8 mouse cellular contexts compared by ENCODE assay signal in the genomic region with DNA sequence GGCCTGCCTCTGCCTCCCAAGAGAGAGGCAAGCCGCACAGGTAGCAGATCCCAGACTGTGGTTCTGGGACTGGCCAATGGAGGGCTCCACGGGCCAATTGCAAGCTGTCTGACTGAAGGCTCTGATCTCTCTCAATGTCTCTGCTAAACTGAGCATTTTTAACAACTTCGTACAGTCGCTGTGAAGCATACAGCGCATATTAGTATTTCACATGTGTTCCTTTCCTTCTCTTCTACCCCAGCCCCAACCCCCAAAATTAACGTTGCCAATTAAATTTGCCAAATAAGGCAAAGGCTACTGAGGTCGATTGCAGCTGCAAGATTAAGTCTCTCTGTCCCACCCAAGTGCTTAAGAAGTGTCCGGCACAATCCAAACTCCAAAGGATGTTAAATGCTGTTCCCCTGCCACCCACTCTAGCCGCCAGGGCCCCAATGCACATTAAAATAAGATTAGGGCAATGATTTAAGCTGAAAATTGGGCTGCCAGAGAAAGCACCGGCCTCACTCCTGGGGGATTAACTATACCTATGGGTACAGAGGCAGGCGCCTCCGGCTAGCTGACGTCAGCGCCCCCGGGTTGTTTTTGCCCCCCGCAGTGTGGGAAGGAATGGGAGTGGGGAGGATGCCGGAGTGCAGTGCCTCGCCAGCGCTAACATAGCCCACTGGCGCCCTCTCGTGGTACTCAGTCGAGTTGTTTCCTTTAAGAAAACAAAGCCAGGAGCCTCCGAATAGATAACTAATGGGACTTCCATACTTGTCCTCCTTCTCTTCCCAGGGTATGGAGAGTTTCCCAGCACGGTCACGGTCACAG.
A peak's percentile ranks its signal among the peaks of the same experiment; 100 is the strongest.
DNase-seq lines count a peak whose midpoint lies in the region; ATAC-seq lines count a peak whose summit lies in the region.

No protein-coding gene starts in this region.

- peak overlapping the region; percentile 43 for H3K9ac ChIP-seq in forebrain, embryonic 11.5 days (ENCODE audit: low read length)
- peak overlapping the region; percentile 64 for H3K9ac ChIP-seq in heart, embryonic 16.5 days (ENCODE audit: low read length)
- no peak overlapping the region for H3K9ac ChIP-seq in liver, embryonic 13.5 days
- no peak overlapping the region for H3K9ac ChIP-seq in neural tube, embryonic 12.5 days

- no peaks in the 10 kb centered on the region for H3K9me3 ChIP-seq in forebrain, embryonic 11.5 days (ENCODE audit: control insufficient read depth, low read length)
- H3K9me3 ChIP-seq in heart, embryonic 16.5 days (replicated peaks; ENCODE audit: control insufficient read depth, low read length) = 0 out of 2 replicates have a peak, but pooled peaks cover 3% of the 10 kb centered on the region
- no peaks in the 10 kb centered on the region for H3K9me3 ChIP-seq in liver, embryonic 13.5 days (replicated peaks)
- H3K9me3 ChIP-seq in neural tube, embryonic 12.5 days = no peaks in the 10 kb centered on the region

- ATAC-seq in forebrain, embryonic 11.5 days (replicated peaks; ENCODE audit: low FRiP score) = peak; percentile 96
- peak; percentile 84 for ATAC-seq in heart, embryonic 16.5 days (replicated peaks; ENCODE audit: extremely low read depth, insufficient read depth, low FRiP score)
- ATAC-seq in liver, embryonic 13.5 days (ENCODE audit: low read depth) = 0 out of 2 replicates have a peak, but pooled peaks have one; percentile 50
- peak; percentile 95 for ATAC-seq in neural tube, embryonic 12.5 days (ENCODE audit: low FRiP score, low read depth)

- H3K36me3 ChIP-seq in forebrain, embryonic 11.5 days (ENCODE audit: control insufficient read depth, insufficient read depth, low read length) = no peaks in the 10 kb centered on the region
- H3K36me3 ChIP-seq in heart, embryonic 16.5 days (ENCODE audit: control insufficient read depth, insufficient read depth) = no peaks in the 10 kb centered on the region
- no peaks in the 10 kb centered on the region for H3K36me3 ChIP-seq in liver, embryonic 13.5 days
- H3K36me3 ChIP-seq in neural tube, embryonic 12.5 days = no peaks in the 10 kb centered on the region

- H3K4me1 ChIP-seq in brown adipose tissue, adult 24 weeks (ENCODE audit: control insufficient read depth, insufficient read depth, insufficient read length, low read length) = no peaks in the 10 kb centered on the region
- H3K4me1 ChIP-seq in forebrain, embryonic 11.5 days (replicated peaks; ENCODE audit: control insufficient read depth, insufficient read depth, low read length) = no peaks in the 10 kb centered on the region; the same call in 1 of the 2 replicates
- peaks cover 5% of the 10 kb centered on the region for H3K4me1 ChIP-seq in heart, embryonic 16.5 days (ENCODE audit: control insufficient read depth, insufficient read depth, low read length)
- 0 out of 2 replicates have a peak, but pooled peaks cover 2% of the 10 kb centered on the region for H3K4me1 ChIP-seq in liver, embryonic 13.5 days (replicated peaks)
- H3K4me1 ChIP-seq in neural tube, embryonic 12.5 days = peaks cover 7% of the 10 kb centered on the region; the same call in 1 of the 2 replicates

- peak overlapping the region; percentile 47 for H3K4me3 ChIP-seq in brown adipose tissue, adult 24 weeks (ENCODE audit: insufficient read depth, low read depth, low read length)
- peak overlapping the region; percentile 19; the same call in 1 of the 2 replicates for H3K4me3 ChIP-seq in forebrain, embryonic 11.5 days (ENCODE audit: low read depth, low read length)
- H3K4me3 ChIP-seq in heart, embryonic 16.5 days (ENCODE audit: low read length) = peak overlapping the region; percentile 47
- peak overlapping the region; percentile 16; the same call in 1 of the 2 replicates for H3K4me3 ChIP-seq in liver, embryonic 13.5 days (replicated peaks)
- H3K4me3 ChIP-seq in neural tube, embryonic 12.5 days = peak overlapping the region; percentile 23; the same call in 1 of the 2 replicates

- H3K27ac ChIP-seq in brown adipose tissue, adult 24 weeks (replicated peaks; ENCODE audit: low read depth, low read length) = no peak overlapping the region
- H3K27ac ChIP-seq in forebrain, embryonic 11.5 days (ENCODE audit: low read depth, low read length) = peak overlapping the region; percentile 21; the same call in 1 of the 2 replicates
- H3K27ac ChIP-seq in heart, embryonic 16.5 days (ENCODE audit: low read length) = no peak overlapping the region
- no peak overlapping the region for H3K27ac ChIP-seq in liver, embryonic 13.5 days
- H3K27ac ChIP-seq in neural tube, embryonic 12.5 days = no peak overlapping the region

- H3K27me3 ChIP-seq in forebrain, embryonic 11.5 days (ENCODE audit: control insufficient read depth, insufficient read depth, low read length) = no peaks in the 10 kb centered on the region
- no peaks in the 10 kb centered on the region for H3K27me3 ChIP-seq in heart, embryonic 16.5 days (ENCODE audit: control insufficient read depth, insufficient read depth, low read length)
- H3K27me3 ChIP-seq in liver, embryonic 13.5 days = no peaks in the 10 kb centered on the region
- H3K27me3 ChIP-seq in neural tube, embryonic 12.5 days (replicated peaks) = no peaks in the 10 kb centered on the region

- WGBS in forebrain, embryonic 11.5 days = 14% methylated on average over 25 of the region's 25 CpGs
- 19% methylated on average over 25 of the region's 25 CpGs for WGBS in heart, embryonic 16.5 days
- 18% methylated on average over 25 of the region's 25 CpGs for WGBS in liver, embryonic 13.5 days (ENCODE audit: insufficient replicate concordance)
- 20% methylated on average over 25 of the region's 25 CpGs for WGBS in neural tube, embryonic 12.5 days

- peak overlapping the region; percentile 38 for H3K4me2 ChIP-seq in forebrain, embryonic 11.5 days (ENCODE audit: low read depth, low read length, severe bottlenecking)
- peak overlapping the region; percentile 76 for H3K4me2 ChIP-seq in heart, embryonic 16.5 days (ENCODE audit: low read depth, low read length)
- H3K4me2 ChIP-seq in liver, embryonic 13.5 days = peak overlapping the region; percentile 34; the same call in 1 of the 2 replicates
- peak overlapping the region; percentile 59 for H3K4me2 ChIP-seq in neural tube, embryonic 12.5 days (replicated peaks)

- DNase-seq in CD4-positive helper T cell, adult 2 months (ENCODE audit: low read depth, low spot score) = peak; percentile 58
- DNase-seq in forebrain, embryonic 11.5 days (ENCODE audit: low spot score) = peak; percentile 94
- DNase-seq in kidney, postnatal 25 days = peak; percentile 86 to 91
- DNase-seq in liver, embryonic 13.5 days = peak; percentile 12
- DNase-seq in telencephalon, adult 2 months (ENCODE audit: low read depth, low spot score) = peak; percentile 74

Comparison
In these comparisons a context has a peak if more than half of its experiments do, and no peak if none do; other contexts are left out.
1. DNase-seq: peak in every context shown above with its lines; median percentile 94 in forebrain, embryonic 11.5 days; 88 in kidney, postnatal 25 days; 74 in telencephalon, adult 2 months; 58 in CD4-positive helper T cell, adult 2 months; 12 in liver, embryonic 13.5 days.
2. H3K9ac ChIP-seq: peak in forebrain, embryonic 11.5 days (single experiment) and heart, embryonic 16.5 days (single experiment); none in liver, embryonic 13.5 days (single experiment) and neural tube, embryonic 12.5 days (single experiment).
3. Peak in every context shown above with its lines, with median percentiles within 50 percentile points of each other: H3K4me3 ChIP-seq, ATAC-seq and H3K4me2 ChIP-seq.